Mouse (Mus musculus): ENCODE results near the gene Asap2.

GRCm38 (mm10) chr12:21163706-21164105 is 173.4 kb downstream of the Asap2 start:
- TF ChIP-seq POLR2A (IDR thresholded peaks at IDR 0.05; ENCODE audit: control insufficient read depth, extremely low read depth, insufficient read depth, low read length, poor library complexity) (no peak), CTCF (IDR thresholded peaks at IDR 0.05; ENCODE audit: borderline replicate concordance, control insufficient read depth, extremely low read depth, insufficient read depth, low read length, poor library complexity) (no peak)

All from thymus, adult 2 months (tissue).